Mouse (Mus musculus): ENCODE results near the gene Fam171a2. TPM values are rescaled to one million over a fixed set of nuclear protein-coding genes. Genes with fewer than 3 reads are reported as not detected.

Fam171a2 gene
- total RNA-seq (2021): 100 to 1,000 TPM in 1 of 2 experiments, 10 to 100 TPM in 1; 97.3 to 111 TPM
- long read RNA-seq, experiment 1, transcript Fam171a2-201 (8 exons, 3,118 nt): major isoform, 7 of 13 reads
- long read RNA-seq, experiment 1, partial matches to known transcripts: 1 of 13 reads
- long read RNA-seq, experiment 1, other reads (novel, unspliced or antisense): 5 of 13 reads
- long read RNA-seq, experiment 2, partial matches to known transcripts: 5 of 17 reads
- long read RNA-seq, experiment 2, other reads (novel, unspliced or antisense): 8 of 17 reads

GRCm38 (mm10) chr11:102447497-102447896, at the start of gene Fam171a2:
Fam171a2 (minus strand) TSS chr11:102447682.
- intact Hi-C loops (cut with DNase I): loop anchor here (5.0 kb wide), 1 partner anchor 205 kb away; no protein-coding TSS in a partner anchor
- DNase-seq (ENCODE audit: low spot score in 2 of 2): peak; percentile 65 to 86

- intact Hi-C loops (cut with DNase I): no loop called here
- no peak for DNase-seq (ENCODE audit: low spot score in 2 of 2)
Measured at GRCm38 (mm10) chr11:102496732-102497131, 49.2 kb upstream of the Fam171a2 start.

- no peak for DNase-seq (ENCODE audit: low spot score in 2 of 2)
- intact Hi-C loops (cut with DNase I): no loop called here
Measured at GRCm38 (mm10) chr11:102496206-102496605, 48.7 kb upstream of the Fam171a2 start.

- intact Hi-C loops (cut with DNase I): no loop called here
- DNase-seq (ENCODE audit: low spot score in 2 of 2): no peak
Measured at GRCm38 (mm10) chr11:102495742-102496141, 48.3 kb upstream of the Fam171a2 start.

- intact Hi-C loops (cut with DNase I): no loop called here
- no peak for DNase-seq (ENCODE audit: low spot score in 2 of 2)
Measured at GRCm38 (mm10) chr11:102495114-102495513, 47.6 kb upstream of the Fam171a2 start.

- intact Hi-C loops (cut with DNase I): no loop called here
- no peak for DNase-seq (ENCODE audit: low spot score in 2 of 2)
Measured at GRCm38 (mm10) chr11:102494063-102494650, 46.7 kb upstream of the Fam171a2 start.

GRCm38 (mm10) chr11:102493241-102493640, 45.8 kb upstream of the Fam171a2 start:
- no peak for DNase-seq (ENCODE audit: low spot score in 2 of 2)
- intact Hi-C loops (cut with DNase I): no loop called here

- intact Hi-C loops (cut with DNase I): loop anchor here (5.0 kb wide), 2 partner anchors 69 to 164 kb away; partner anchors contain the start of gene Gpatch8
- DNase-seq (ENCODE audit: low spot score in 2 of 2): no peak
Measured at GRCm38 (mm10) chr11:102487901-102488300, 40.4 kb upstream of the Fam171a2 start.

GRCm38 (mm10) chr11:102486733-102487386, 39.4 kb upstream of the Fam171a2 start:
- intact Hi-C loops (cut with DNase I): loop anchor here (5.0 kb wide), 2 partner anchors 70 to 165 kb away; partner anchors contain the start of gene Gpatch8

GRCm38 (mm10) chr11:102481779-102482178, 34.3 kb upstream of the Fam171a2 start:
- intact Hi-C loops (cut with DNase I): no loop called here
- no peak for DNase-seq (ENCODE audit: low spot score in 2 of 2)

More at GRCm38 (mm10) chr11:102486733-102487386, 39.4 kb upstream of the Fam171a2 start:
- peak; percentile 54 to 57 for DNase-seq (ENCODE audit: low spot score in 2 of 2)

- DNase-seq (ENCODE audit: low spot score in 2 of 2): no peak
Measured at GRCm38 (mm10) chr11:102480897-102481296, 33.4 kb upstream of the Fam171a2 start.

GRCm38 (mm10) chr11:102480111-102480510, 32.6 kb upstream of the Fam171a2 start:
- no peak for DNase-seq (ENCODE audit: low spot score in 2 of 2)
- intact Hi-C loops (cut with DNase I): no loop called here

More at GRCm38 (mm10) chr11:102480897-102481296, 33.4 kb upstream of the Fam171a2 start:
- intact Hi-C loops (cut with DNase I): no loop called here

GRCm38 (mm10) chr11:102479581-102479980, 32.1 kb upstream of the Fam171a2 start:
- intact Hi-C loops (cut with DNase I): no loop called here
- DNase-seq (ENCODE audit: low spot score in 2 of 2): no peak

- intact Hi-C loops (cut with DNase I): no loop called here
- no peak for DNase-seq (ENCODE audit: low spot score in 2 of 2)
Measured at GRCm38 (mm10) chr11:102478671-102479070, 31.2 kb upstream of the Fam171a2 start.

GRCm38 (mm10) chr11:102475027-102475426, 27.5 kb upstream of the Fam171a2 start:
- intact Hi-C loops (cut with DNase I): no loop called here
- no peak for DNase-seq (ENCODE audit: low spot score in 2 of 2)

- intact Hi-C loops (cut with DNase I): no loop called here
- DNase-seq (ENCODE audit: low spot score in 2 of 2): no peak
Measured at GRCm38 (mm10) chr11:102469648-102470357, 22.3 kb upstream of the Fam171a2 start, which contains the start of gene Itga2b. Itga2b (minus strand) TSS chr11:102470122.

- intact Hi-C loops (cut with DNase I): no loop called here
- DNase-seq (ENCODE audit: low spot score in 2 of 2): peak; percentile 91 to 97
Measured at GRCm38 (mm10) chr11:102467041-102467631, 19.7 kb upstream of the Fam171a2 start.

- intact Hi-C loops (cut with DNase I): no loop called here
- peak; percentile 67 to 88 for DNase-seq (ENCODE audit: low spot score in 2 of 2)
Measured at GRCm38 (mm10) chr11:102465713-102466436, 18.4 kb upstream of the Fam171a2 start.

- DNase-seq (ENCODE audit: low spot score in 2 of 2): no peak
- intact Hi-C loops (cut with DNase I): no loop called here
Measured at GRCm38 (mm10) chr11:102464901-102465300, 17.4 kb upstream of the Fam171a2 start.

All from left cerebral cortex, postnatal 14 days (tissue).